Mouse (Mus musculus): ENCODE measurements around the gene Mei1.
A peak's percentile ranks its signal among the peaks of the same experiment; 100 is the strongest.

Gene Mei1

DNA sequence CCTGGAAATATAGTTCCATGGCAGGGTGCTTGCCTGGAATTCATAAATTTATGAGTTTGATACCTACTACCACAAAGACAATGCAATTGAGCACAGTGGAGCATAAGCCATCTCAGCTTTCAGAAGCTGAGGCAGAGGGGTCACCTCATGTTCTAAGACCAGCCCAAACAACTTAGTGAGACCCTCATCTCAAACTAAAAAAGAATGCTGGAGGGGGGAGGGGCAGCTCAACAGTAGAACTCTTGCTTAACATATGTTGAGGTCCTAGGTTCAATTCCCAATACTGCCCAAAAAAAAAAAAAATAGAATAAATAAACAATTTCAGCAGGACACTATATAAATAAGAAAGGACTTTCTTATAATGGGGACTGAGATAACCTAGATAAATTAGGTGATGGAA lies 80.2 kb downstream of the Mei1 start:
- DNase-seq (ENCODE audit: extremely low spot score, low spot score), result no peak

DNA sequence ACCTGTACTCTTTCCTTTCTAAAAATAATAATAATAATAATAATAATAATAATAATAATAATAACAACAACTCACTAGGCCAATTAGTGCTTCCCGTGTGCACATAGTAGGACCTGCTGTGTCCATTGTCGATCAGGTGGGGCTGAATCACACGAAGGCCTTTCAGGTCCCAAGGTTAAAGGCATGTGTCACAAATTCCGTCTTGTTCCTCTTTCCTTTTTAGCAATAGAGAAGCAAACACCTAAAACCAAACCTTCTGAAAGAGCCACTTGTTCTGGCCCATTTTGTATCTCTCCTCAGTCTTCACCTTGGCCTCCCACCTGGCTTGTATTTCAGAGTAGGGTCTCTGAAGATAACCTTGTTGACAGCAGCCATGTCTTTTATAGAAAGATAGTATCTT lies 81.4 kb downstream of the Mei1 start:
- DNase-seq (ENCODE audit: extremely low spot score, low spot score), result no peak

DNA sequence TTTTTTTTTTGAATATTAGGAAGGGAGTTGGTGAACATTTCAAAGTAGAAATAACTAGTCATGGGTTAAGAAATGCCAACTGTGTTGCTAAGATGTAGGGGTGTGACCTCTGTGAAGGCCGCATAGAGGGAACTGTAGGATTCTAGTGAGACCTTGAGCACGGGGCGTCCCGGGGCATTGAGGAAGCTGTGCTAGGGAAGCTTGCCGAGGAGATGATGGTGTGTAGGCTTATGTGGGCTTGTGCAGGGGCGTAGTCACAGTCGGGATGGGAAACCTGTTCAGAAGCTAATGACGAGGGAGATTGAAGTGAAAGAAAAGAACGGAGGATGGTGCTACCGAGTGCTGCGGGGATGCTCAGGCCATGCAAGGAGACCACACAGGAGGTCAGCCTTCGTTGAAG lies 82.2 kb downstream of the Mei1 start:
- DNase-seq (ENCODE audit: extremely low spot score, low spot score), result no peak

DNA sequence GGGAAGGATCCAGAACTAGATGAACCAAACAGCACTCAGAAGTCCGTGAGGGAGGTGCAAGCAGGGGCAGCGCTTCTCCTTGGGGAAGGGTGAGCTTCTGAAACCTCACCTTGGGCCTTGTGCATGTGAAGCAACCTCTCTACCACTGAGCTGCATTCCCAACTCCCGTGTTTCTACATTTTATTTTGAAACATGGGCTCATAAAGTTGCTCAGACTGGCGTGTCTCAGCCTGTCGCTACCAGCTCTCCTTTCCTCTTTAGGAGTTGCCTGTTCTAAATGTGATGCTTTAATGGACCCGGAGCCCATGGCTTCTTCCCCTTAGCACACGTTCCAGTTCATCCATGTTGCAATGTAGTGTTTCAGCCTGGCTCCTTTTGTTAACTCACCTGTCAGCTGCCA lies 82.6 kb downstream of the Mei1 start:
- DNase-seq (ENCODE audit: extremely low spot score, low spot score), result no peak

DNA sequence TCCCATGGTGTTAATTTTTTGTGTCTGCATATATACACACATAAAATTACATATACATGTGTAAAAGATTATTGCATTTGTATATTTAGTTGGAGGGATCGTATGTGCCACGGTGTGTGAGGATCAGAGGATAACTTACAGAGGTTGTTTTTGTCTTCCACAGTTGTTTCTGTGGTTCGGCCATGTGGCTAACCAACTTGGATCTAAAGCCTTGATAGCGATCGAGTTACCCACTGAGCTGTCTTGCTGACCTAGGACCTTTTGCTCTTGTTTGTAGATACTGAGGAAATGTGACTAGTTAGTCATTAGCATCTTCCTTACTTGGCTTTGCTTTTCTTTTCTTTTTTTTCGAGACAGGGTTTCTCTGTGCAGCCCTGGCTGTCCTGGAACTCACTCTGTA lies 86.5 kb downstream of the Mei1 start:
- DNase-seq (ENCODE audit: extremely low spot score, low spot score), result no peak

DNA sequence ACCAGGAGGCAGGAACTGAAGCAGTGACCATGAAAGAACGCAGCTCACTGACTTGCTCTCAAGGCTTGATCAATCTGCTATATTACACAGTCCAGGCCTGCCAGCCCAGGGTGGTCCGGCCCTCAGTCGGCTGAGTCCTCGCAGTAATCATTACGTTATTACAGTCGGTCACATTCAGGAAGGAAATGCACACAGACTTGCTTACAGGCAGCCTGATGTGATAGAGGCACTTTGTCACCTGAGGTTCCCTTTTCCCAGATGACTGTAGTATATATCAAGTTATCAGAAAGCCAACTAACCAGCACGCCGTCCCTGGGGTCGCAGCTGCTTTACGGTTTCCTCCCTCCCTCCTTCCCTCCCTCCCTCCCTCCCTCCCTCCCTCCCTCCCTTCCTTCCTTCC lies 87.1 kb downstream of the Mei1 start:
- DNase-seq (ENCODE audit: extremely low spot score, low spot score), result no peak

DNA sequence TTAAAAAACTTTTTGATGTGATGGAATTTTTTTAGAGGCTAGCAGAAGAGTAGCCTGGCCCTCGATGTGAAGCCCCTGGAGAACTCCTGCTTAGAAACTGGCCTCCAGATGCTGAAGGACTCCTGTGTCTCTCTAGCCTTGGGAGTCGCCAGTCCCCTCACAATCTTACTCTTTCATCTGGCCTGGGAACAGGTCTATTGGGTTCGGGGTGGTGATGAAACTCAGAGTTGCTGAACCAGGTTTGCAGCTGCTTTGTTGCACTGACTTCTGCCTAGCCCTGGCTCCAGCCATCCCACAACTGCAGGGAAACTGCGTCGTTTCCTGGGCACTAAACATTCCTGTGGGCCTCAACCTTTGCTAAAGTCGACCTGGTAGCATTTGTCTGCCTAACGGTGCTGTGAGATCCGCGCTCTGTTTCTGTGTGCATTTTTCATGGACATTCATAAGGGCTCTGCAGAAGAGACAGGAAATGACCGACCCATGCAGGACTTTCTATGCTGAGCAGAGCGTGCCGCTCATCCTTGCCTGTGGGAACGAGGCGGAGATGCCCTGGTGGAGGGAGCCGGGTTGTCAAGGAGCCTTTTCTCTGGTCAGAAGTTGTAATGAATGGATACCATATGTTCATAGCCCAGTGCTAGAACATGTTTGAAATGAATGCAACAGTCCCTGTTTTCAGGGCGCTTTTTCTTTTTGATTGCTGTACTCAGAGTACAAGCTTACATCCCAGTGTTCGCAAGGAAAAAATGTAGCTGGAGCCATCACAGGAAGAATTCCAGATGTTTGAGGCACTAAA lies 88.6 kb downstream of the Mei1 start:
- DNase-seq (ENCODE audit: extremely low spot score, low spot score), result peak; percentile 37

DNA sequence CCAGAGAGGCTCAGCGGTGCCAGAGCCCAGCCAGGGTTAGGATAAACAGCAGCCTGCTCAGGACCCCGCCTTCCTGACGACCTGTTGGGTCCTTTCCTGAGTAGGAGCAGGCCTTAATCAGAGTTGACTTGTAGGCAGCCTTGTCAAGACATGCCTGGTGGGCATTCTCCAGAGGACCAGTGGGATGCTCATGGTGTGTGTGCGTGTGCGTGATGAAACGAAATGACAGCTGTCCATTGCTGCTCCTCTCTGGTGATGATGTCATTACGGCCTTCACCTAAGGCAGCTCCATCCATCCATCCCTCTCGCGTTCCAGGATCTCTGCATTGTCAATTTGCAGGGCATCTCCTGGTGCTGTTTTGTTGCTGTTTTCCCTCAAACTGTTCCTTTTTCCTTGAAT lies 89.7 kb downstream of the Mei1 start:
- no peak for DNase-seq (ENCODE audit: extremely low spot score, low spot score)

DNA sequence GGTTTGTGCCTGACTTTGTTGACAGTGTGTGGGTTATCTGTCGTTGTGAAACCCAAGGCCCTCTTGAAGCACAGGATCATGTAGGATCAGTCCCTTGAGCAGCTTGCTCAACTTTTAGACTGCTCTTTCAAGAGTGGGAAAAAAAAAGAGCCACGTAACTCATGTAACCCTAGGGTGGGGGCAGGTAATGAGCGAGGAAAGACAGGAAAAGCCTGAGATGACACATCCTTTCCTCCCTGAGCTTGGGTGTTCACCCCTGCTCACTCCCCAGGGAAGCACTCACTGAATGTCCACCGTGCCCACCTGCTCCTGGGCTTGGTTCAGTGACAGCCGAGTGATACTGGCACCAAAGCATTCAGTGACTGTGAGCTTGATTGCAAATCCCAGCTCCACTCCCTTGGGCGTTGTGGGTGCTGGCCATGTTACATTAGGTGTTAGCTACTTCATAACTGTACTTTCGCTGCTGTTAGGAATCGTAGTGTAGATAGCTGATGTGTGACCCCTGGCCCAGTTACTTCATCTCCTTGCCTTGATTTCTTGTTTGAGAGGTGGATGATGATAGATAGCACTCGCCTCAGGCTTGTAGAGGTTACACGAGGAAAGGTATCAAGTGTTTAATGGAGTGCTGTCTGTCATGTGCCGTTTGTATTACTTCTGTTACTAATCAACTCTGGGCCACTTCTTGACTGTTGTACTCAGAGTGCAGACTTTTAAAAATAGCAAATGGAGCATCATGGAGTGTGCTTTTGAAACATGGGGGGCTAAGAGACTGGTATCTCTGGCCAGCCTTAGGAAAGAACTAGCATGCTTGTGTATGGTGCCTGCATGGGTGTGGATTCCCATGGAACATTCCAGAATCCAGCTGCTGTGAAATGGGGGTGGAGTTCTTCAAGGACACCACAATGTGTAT lies 91.2 kb downstream of the Mei1 start:
- no peak for DNase-seq (ENCODE audit: extremely low spot score, low spot score)

DNA sequence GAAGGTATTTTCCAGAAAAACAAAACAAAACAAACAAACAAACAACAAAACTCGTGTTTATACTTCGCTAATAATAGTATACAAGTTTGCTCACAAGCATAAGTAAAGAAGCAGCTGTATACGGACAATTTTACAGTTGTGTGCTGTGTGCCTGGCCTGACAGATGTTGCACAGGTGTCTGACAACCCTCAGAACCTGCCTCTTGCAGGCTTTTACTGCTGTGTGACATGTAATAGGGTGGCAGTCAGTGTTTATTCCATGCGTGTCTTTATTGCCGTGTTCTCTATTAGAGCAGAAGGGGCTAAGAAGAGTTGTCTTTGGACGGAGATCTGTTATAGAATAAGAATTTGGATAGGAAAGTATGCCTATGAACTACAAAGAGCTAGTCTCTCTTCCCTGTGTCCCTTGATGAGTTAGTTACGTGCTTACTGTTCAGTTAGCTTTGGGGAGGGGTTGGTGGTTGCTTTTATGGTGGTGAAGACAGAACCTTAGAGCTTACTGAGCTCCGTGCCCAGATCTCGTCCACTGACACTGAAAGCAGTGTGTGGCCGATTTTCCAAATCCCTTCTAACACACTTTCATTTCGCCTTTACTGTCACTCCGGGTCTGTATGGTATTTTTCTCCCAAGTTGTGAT lies 92.3 kb downstream of the Mei1 start:
- DNase-seq (ENCODE audit: extremely low spot score, low spot score), result no peak

DNA sequence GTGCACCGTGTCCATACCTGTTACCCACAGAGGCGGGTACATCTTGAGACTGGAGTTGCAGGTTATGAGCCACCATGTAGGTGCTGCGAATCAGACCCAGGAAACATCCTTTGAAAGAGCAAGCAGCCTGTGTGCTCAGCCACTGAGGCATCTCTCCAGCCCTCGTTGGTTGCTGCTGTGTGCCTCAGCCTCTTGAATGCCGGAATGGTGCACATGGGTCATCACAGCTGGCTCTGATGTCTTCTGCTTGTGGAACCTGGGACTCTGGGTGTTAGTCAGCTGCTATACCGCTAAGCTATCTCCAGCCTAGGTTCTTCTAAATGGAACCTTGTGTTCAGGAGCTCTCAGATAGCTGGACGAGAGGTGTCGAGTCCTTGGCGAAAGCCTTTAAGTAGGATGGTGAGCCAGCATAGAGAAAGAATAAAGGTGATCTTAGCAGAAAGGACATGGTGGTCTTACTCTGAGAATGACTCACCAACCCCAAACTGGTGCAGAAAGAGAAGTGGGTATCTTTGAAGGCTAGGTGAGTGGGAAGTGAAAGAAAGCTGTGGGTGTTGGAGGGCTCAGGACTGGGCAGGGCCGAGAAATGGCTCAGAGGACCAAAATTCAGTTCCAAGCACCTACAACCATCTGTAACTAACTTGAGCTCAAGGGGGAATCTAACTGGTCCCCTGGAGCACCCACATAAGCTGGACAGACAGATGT lies 93.7 kb downstream of the Mei1 start:
- no peak for DNase-seq (ENCODE audit: extremely low spot score, low spot score)

DNA sequence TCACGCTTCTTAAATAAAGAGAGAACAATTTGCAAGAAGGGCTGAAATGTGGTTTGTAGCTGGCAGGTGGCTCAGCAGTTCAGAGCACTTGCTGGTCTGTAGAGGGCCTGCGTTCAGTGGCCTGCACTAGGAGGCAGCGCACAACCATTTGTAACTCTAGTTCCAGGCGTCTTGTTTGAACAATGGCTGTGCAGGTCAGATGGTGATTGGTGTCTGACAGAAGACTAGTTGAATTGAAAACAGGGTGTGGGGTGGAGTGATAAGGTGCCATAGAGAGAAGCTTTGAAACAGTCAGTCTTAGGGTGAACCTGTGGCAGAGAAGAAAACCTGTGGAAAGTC lies 94.2 kb downstream of the Mei1 start:
- DNase-seq (ENCODE audit: extremely low spot score, low spot score), result no peak

DNA sequence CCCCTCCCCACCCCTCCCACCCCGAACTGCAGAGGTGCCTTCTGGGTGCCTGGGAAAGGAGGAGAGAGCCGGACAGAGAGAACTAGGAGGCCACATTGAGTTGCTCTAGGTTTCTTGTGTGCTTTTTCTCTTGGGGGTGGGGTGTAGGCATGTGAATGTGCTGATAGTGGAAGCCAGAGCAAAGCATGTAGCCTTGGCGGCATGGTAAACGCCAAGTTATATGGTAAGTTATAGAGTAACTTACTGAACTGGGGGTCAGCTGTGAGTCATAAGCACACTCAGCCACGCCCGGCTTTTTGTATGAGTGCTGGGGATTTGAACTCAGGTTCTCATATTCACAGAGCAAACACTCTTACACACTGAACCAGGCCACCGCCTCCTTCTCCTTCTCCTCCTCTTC lies 94.7 kb downstream of the Mei1 start:
- DNase-seq (ENCODE audit: extremely low spot score, low spot score), result no peak

DNA sequence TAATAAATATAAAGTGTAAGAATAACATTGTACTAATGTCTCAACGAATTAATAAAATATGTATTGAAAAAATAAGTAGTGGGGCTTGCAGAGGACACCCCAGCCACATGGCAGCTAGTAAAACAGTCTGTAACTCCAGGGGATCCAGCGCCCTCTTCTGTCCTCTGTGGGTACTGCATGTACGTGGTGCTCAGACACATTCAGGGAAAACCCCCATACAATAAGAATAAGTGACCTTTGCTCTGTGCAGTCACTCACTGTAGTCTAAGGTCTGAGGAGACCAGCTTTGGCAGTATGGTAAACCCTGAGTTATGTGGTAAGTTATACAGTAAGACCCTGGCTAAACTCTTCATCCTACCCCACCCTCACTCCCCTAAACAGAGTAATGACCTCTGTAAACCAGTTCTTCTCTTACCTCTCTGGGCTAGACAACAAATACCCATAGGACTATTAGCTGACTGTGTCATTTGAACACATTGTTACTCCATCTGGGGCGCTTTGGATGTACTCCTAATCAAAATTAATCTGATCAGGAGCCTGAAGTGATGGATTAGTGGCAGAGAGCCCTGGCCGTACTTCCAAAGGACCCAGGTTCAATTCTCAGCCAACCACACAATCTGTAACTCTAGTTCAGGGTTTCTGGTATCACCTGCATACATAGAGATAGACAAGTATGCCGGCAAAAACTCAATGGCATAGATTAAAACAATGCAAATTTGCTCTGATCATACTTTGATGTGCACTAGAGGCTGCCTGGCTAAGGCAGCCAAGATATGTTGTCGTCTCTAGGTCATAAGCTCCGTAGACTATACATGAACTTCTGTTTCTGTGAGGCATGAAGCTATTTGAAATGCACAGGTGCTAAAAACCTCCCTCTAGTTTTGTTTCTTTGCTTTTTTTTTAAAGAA lies 95.8 kb downstream of the Mei1 start:
- peak; percentile 82 for DNase-seq (ENCODE audit: extremely low spot score, low spot score)

DNA sequence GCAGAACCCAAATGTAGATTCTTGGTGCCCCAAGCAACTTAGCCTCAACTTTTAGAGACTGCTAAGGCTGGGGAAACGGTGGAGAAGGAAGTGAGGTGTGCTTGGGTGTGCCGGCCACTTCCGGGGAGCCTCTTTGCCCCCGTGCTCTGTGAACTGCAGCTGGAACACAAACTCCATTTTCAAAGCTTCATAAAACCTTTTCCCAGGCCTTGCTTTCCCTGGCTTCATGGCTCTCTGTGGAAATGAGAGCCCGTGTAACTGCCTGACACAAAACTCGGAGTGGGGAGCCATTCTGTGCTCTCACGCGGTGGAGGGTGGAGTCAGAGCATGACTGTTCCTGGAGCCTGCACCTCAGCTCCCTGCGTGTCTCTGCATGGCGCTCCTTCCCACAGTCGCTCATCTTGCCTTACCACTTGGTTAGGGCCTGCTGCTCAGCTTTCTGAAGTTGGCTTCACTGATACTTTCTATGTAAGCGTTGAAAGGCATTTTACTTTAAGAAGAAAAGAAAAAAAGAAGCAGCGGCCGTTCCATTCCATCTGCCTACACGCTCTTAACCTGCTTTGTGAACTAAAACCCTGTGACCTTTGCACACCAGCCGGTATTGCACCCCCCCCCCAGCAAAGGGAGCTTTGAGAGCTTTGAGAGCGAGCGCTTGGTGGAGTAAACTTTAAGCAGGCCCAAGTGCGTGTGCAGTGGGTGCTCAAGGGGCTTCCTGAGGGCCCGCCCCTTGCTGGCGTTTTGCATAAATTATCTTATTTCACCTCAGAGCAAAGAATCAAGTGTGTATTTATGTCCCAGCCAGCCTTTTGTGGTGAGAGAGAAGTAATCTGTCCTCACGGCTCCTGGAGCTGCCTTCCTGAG lies 96.7 kb downstream of the Mei1 start:
- no peak for DNase-seq (ENCODE audit: extremely low spot score, low spot score)

DNA sequence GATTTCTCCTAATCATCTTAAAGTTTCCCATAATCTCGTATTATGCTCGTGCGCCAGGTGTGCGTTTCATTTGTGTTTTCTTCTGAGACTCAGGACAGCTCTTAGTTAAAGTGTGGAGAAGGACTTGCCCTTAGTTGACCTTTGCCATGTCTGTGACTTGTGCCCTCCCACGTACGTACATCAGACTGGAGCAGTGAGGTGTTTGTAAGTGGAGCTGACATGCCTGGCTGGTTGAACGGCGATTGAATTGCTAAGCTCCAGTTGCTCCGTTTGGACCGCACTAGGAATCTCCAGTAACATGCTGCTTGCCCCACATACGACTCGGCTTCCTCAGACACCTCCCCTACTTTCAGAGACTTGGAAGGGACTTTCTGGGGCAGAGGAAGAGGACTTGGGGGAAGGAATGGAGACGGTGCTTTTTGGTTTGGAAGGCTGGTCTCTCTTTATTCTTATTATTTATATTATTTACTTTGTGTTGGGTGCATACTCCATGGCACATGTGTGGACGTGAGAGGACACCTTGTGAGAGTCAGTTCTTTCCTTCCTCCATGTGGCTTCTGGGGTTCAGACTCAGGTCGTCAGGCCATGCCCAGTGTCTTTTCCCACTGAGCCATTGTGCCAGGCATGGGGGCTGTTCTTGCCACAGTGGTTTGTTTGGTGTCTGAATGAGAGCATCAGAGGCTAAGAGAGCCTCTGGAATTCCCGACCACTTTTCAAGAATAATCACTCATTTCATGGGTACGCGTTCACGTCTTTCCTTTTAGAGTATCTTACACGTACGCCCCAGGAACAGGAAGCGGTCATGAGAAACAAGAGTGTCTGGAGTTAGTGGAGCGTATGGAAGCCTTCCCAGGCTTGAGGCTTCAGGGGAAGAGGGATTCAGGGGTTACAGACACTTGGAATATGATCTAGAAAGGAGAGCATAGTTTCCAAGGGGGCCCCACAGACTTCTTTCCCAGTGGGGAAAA lies 97.7 kb downstream of the Mei1 start:
- DNase-seq (ENCODE audit: extremely low spot score, low spot score), result no peak

DNA sequence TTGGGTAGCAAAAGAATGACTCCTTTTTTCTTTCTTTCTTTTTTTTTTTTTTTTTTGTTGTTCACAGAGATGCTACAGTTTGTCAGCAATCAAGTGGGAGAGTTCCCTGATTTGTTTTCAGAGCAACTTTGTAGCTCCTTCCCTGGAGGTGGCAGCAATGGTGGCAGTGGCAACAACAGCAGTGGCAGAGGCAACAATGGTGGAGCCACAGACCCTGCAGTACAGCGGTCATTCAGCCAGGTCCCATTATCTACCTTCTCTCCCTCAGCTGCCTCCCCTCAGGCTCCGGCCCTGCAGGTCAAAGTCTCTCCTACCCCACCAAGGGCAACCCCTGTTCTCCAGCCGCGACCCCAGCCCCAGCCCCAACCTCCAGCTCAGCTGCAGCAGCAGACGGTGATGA lies 99.9 kb downstream of the Mei1 start:
- DNase-seq (ENCODE audit: extremely low spot score, low spot score), result no peak

Data from neural tube, embryonic 10.5 days (tissue).